Mouse (Mus musculus): ENCODE results near the gene Vmn2r29. TPM values are rescaled to one million over a fixed set of nuclear protein-coding genes. Genes with fewer than 3 reads are reported as not detected.

The Vmn2r29 gene
- polyA plus RNA-seq, 1 experiment from 2014 or later, result 1.9 TPM

Other genes starting within 250 kb of the Vmn2r29 start
- gene Zfp954, start 125.8 kb downstream of the Vmn2r29 start, polyA plus RNA-seq (2015; fragmentation: Nextera tagmentation; extraction: Ambion mirVana), result 12.0 and 12.6 TPM in 2 replicates
- gene Zfp773, start 110.6 kb downstream of the Vmn2r29 start, polyA plus RNA-seq (2015; fragmentation: Nextera tagmentation; extraction: Ambion mirVana), result 1.6 and 2.0 TPM in 2 replicates
- 1.7 and 1.9 TPM in 2 replicates for gene Zfp418, start 76.0 kb downstream of the Vmn2r29 start, polyA plus RNA-seq (2015; fragmentation: Nextera tagmentation; extraction: Ambion mirVana)
- 7.3 and 7.5 TPM in 2 replicates for gene Zfp772, start 37.3 kb downstream of the Vmn2r29 start, polyA plus RNA-seq (2015; fragmentation: Nextera tagmentation; extraction: Ambion mirVana)
- gene Gm45844, start 31.0 kb upstream of the Vmn2r29 start, polyA plus RNA-seq (2015; fragmentation: Nextera tagmentation; extraction: Ambion mirVana), result 3.1 and 5.1 TPM in 2 replicates
- gene Clcn4, start 53.5 kb upstream of the Vmn2r29 start, polyA plus RNA-seq (2015; fragmentation: Nextera tagmentation; extraction: Ambion mirVana), result 44.6 and 46.6 TPM in 2 replicates
- not detected in 2 replicates for gene Vmn2r30, start 90.3 kb upstream of the Vmn2r29 start, polyA plus RNA-seq (2015; fragmentation: Nextera tagmentation; extraction: Ambion mirVana)
- gene Gm45783, start 127.2 kb upstream of the Vmn2r29 start, polyA plus RNA-seq (2015; fragmentation: Nextera tagmentation; extraction: Ambion mirVana), result not detected in 2 replicates
- gene Vmn2r31, start 152.4 kb upstream of the Vmn2r29 start, polyA plus RNA-seq (2015; fragmentation: Nextera tagmentation; extraction: Ambion mirVana), result not detected in 2 replicates
- not detected in 2 replicates for gene Vmn2r32, start 232.7 kb upstream of the Vmn2r29 start, polyA plus RNA-seq (2015; fragmentation: Nextera tagmentation; extraction: Ambion mirVana)